In genomic region chr2:130398091-130398490, GRCm38 (mm10) we compare ENCODE assay signal across 8 mouse cellular contexts. TPM values are rescaled to one million over a fixed set of nuclear protein-coding genes. Genes with fewer than 3 reads are reported as not detected.
DNase-seq lines count a peak whose midpoint lies in the region; ATAC-seq and TF ChIP-seq lines count a peak whose summit lies in the region.
"Had no signal": no experiment of that assay in that cellular context is flagged by ENCODE, and none has a peak within 500 bp of the region (broad histone marks: within the 10 kb centered on the region; RNA-seq: fewer than 3 reads in every experiment).

No protein-coding gene starts in this region.

- H3K4me3 ChIP-seq in forebrain, embryonic 15.5 days: peak overlapping the region; percentile 49
- peak overlapping the region; percentile 44 for H3K4me3 ChIP-seq in hindbrain, embryonic 11.5 days (ENCODE audit: low read depth, low read length)
- H3K4me3 ChIP-seq in lung, postnatal 0 days (ENCODE audit: low read depth, low read length): peak overlapping the region; percentile 53; the same call in 1 of the 2 replicates

- ATAC-seq in forebrain, embryonic 15.5 days (replicated peaks): no peak
- ATAC-seq in hindbrain, embryonic 11.5 days (ENCODE audit: low FRiP score): no peak
- no peak for ATAC-seq in lung, postnatal 0 days
- ATAC-seq in activated CD4-positive, CD25-positive, alpha-beta regulatory T cell, adult 4 months: no peak

- 15% methylated on average over 14 of the region's 14 CpGs for WGBS in forebrain, embryonic 15.5 days
- 12% methylated on average over 14 of the region's 14 CpGs for WGBS in hindbrain, embryonic 11.5 days
- 11% methylated on average over 14 of the region's 14 CpGs for WGBS in lung, postnatal 0 days

- no peak overlapping the region for H3K27ac ChIP-seq in forebrain, embryonic 15.5 days (replicated peaks)
- no peak overlapping the region for H3K27ac ChIP-seq in hindbrain, embryonic 11.5 days (ENCODE audit: low read depth, low read length)
- H3K27ac ChIP-seq in lung, postnatal 0 days (ENCODE audit: low read length): no peak overlapping the region

- H3K4me2 ChIP-seq in forebrain, embryonic 15.5 days (replicated peaks): peak overlapping the region; percentile 97
- H3K4me2 ChIP-seq in hindbrain, embryonic 11.5 days (replicated peaks; ENCODE audit: low read depth, low read length): peak overlapping the region; percentile 97
- H3K4me2 ChIP-seq in lung, postnatal 0 days (replicated peaks; ENCODE audit: low read depth, low read length): peak overlapping the region; percentile 90

- no peak for TF ChIP-seq CTCF in lung, postnatal 0 days (IDR thresholded peaks at IDR 0.05)

- peaks cover 15% of the 10 kb centered on the region for H3K4me1 ChIP-seq in forebrain, embryonic 15.5 days
- H3K4me1 ChIP-seq in hindbrain, embryonic 11.5 days (replicated peaks; ENCODE audit: control insufficient read depth, insufficient read depth, low read length): peaks cover 6% of the 10 kb centered on the region; the same call in 1 of the 2 replicates
- H3K4me1 ChIP-seq in lung, postnatal 0 days (ENCODE audit: insufficient read depth, low read depth, low read length): no peaks in the 10 kb centered on the region

- no peaks in the 10 kb centered on the region for H3K9me3 ChIP-seq in forebrain, embryonic 15.5 days
- H3K9me3 ChIP-seq in hindbrain, embryonic 11.5 days (ENCODE audit: control insufficient read depth, low read length): no peaks in the 10 kb centered on the region
- H3K9me3 ChIP-seq in lung, postnatal 0 days (ENCODE audit: low read length): no peaks in the 10 kb centered on the region

- no peaks in the 10 kb centered on the region; the same call in 1 of the 2 replicates for H3K27me3 ChIP-seq in forebrain, embryonic 15.5 days
- H3K27me3 ChIP-seq in hindbrain, embryonic 11.5 days (ENCODE audit: control insufficient read depth, insufficient read depth, low read length): no peaks in the 10 kb centered on the region; the same call in none of the 2 replicates
- H3K27me3 ChIP-seq in lung, postnatal 0 days (replicated peaks; ENCODE audit: insufficient read depth, low read length): no peaks in the 10 kb centered on the region

- TF ChIP-seq EP300 in lung, postnatal 0 days (IDR thresholded peaks at IDR 0.05): no peak

- peak; percentile 24 for DNase-seq in thymus, postnatal 14 days
- DNase-seq in thymus, adult 18-20 months: no peak
- peak; percentile 24 for DNase-seq in hindbrain, embryonic 11.5 days (ENCODE audit: low spot score)
- DNase-seq in lung, postnatal 0 days (ENCODE audit: low spot score): no peak
- DNase-seq in layer of hippocampus, postnatal 10 days (ENCODE audit: low spot score in 2 of 2): no peak

- peak overlapping the region; percentile 65; the same call in 1 of the 2 replicates for H3K9ac ChIP-seq in forebrain, embryonic 15.5 days (replicated peaks)
- peak overlapping the region; percentile 67; the same call in 1 of the 2 replicates for H3K9ac ChIP-seq in hindbrain, embryonic 11.5 days (ENCODE audit: low read depth, low read length)
- no peak overlapping the region for H3K9ac ChIP-seq in lung, postnatal 0 days (replicated peaks; ENCODE audit: low read depth)

- H3K36me3 ChIP-seq in forebrain, embryonic 15.5 days: no peaks in the 10 kb centered on the region
- H3K36me3 ChIP-seq in hindbrain, embryonic 11.5 days (ENCODE audit: control insufficient read depth, insufficient read depth, low read length): no peaks in the 10 kb centered on the region
- H3K36me3 ChIP-seq in lung, postnatal 0 days (ENCODE audit: insufficient read depth, low read length): no peaks in the 10 kb centered on the region

RNA-seq across cellular contexts. Expression of gene Cpxm1, which starts 0.7 kb away (rescaled TPM):
- polyA plus RNA-seq in forebrain, embryonic 15.5 days (2015; fragmentation: Nextera tagmentation; extraction: Ambion mirVana): 14.6 and 15.2 TPM in 2 replicates
- polyA plus RNA-seq in hindbrain, embryonic 11.5 days (2014; fragmentation: Nextera tagmentation; extraction: Ambion mirVana): 31.8 and 32.1 TPM in 2 replicates
- 13.9 and 14.9 TPM in 2 replicates for polyA plus RNA-seq in lung, postnatal 0 days (2015; fragmentation: Nextera tagmentation; extraction: Ambion mirVana)
- polyA plus RNA-seq in activated CD4-positive, CD25-positive, alpha-beta regulatory T cell, adult 4 months (2017; shearing (Covaris generic)): 1 to 10 TPM in 1 of 2 experiments, under 1 TPM in 1; 0.24 to 1.2 TPM
- total RNA-seq in layer of hippocampus, postnatal 10 days (2021): 10 to 100 TPM; 16.9 to 20.0 TPM

RNA-seq across cellular contexts. Expression of gene Gm28372, which starts 6.9 kb away (rescaled TPM):
- 0.24 and 0.25 TPM in 2 replicates for polyA plus RNA-seq in forebrain, embryonic 15.5 days (2015; fragmentation: Nextera tagmentation; extraction: Ambion mirVana)
- polyA plus RNA-seq in hindbrain, embryonic 11.5 days (2014; fragmentation: Nextera tagmentation; extraction: Ambion mirVana): not detected in 2 replicates
- 0.10 TPM in 1 of 2 replicates, not detected in the other for polyA plus RNA-seq in lung, postnatal 0 days (2015; fragmentation: Nextera tagmentation; extraction: Ambion mirVana)
- not detected for polyA plus RNA-seq in activated CD4-positive, CD25-positive, alpha-beta regulatory T cell, adult 4 months (2017; shearing (Covaris generic))
- total RNA-seq in layer of hippocampus, postnatal 10 days (2021): not detected
- total RNA-seq: left cerebral cortex, adult 8-10 months had no signal

RNA-seq across cellular contexts. Expression of gene 1700020A23Rik, which starts 7.0 kb away (rescaled TPM):
- 0.42 and 0.45 TPM in 2 replicates for polyA plus RNA-seq in forebrain, embryonic 15.5 days (2015; fragmentation: Nextera tagmentation; extraction: Ambion mirVana)
- not detected in 2 replicates for polyA plus RNA-seq in hindbrain, embryonic 11.5 days (2014; fragmentation: Nextera tagmentation; extraction: Ambion mirVana)
- polyA plus RNA-seq in lung, postnatal 0 days (2015; fragmentation: Nextera tagmentation; extraction: Ambion mirVana): not detected in 2 replicates
- not detected for polyA plus RNA-seq in activated CD4-positive, CD25-positive, alpha-beta regulatory T cell, adult 4 months (2017; shearing (Covaris generic))
- not detected for total RNA-seq in layer of hippocampus, postnatal 10 days (2021)
- total RNA-seq: left cerebral cortex, adult 8-10 months had no signal

RNA-seq across cellular contexts. Expression of gene Tmem239, which starts 8.2 kb away (rescaled TPM):
- polyA plus RNA-seq in forebrain, embryonic 15.5 days (2015; fragmentation: Nextera tagmentation; extraction: Ambion mirVana): not detected in 2 replicates
- not detected in 2 replicates for polyA plus RNA-seq in hindbrain, embryonic 11.5 days (2014; fragmentation: Nextera tagmentation; extraction: Ambion mirVana)
- not detected in 2 replicates for polyA plus RNA-seq in lung, postnatal 0 days (2015; fragmentation: Nextera tagmentation; extraction: Ambion mirVana)
- not detected for polyA plus RNA-seq in activated CD4-positive, CD25-positive, alpha-beta regulatory T cell, adult 4 months (2017; shearing (Covaris generic))
- total RNA-seq in layer of hippocampus, postnatal 10 days (2021): not detected
- total RNA-seq: left cerebral cortex, adult 8-10 months had no signal

RNA-seq across cellular contexts. Expression of gene Vps16, which starts 26.0 kb away (rescaled TPM):
- polyA plus RNA-seq in forebrain, embryonic 15.5 days (2015; fragmentation: Nextera tagmentation; extraction: Ambion mirVana): 116 and 119 TPM in 2 replicates
- polyA plus RNA-seq in hindbrain, embryonic 11.5 days (2014; fragmentation: Nextera tagmentation; extraction: Ambion mirVana): 70.2 and 78.5 TPM in 2 replicates
- polyA plus RNA-seq in lung, postnatal 0 days (2015; fragmentation: Nextera tagmentation; extraction: Ambion mirVana): 46.8 and 47.0 TPM in 2 replicates
- polyA plus RNA-seq in activated CD4-positive, CD25-positive, alpha-beta regulatory T cell, adult 4 months (2017; shearing (Covaris generic)): 100 to 1,000 TPM; 132 to 174 TPM
- 10 to 100 TPM; 87.1 to 98.7 TPM for total RNA-seq in layer of hippocampus, postnatal 10 days (2021)

Comparison
In these comparisons a context has a peak if more than half of its experiments do, and no peak if none do; other contexts are left out.
1. DNase-seq: peak in thymus, postnatal 14 days (single experiment) and hindbrain, embryonic 11.5 days (single experiment); none in thymus, adult 18-20 months (0 of 2), lung, postnatal 0 days (single experiment) and layer of hippocampus, postnatal 10 days (0 of 2).
2. Peak in every context shown above with its lines, with median percentiles within 50 percentile points of each other: H3K4me2 ChIP-seq and H3K4me3 ChIP-seq.